Mouse (Mus musculus) embryonic facial prominence, embryonic 14.5 days (tissue): ENCODE results near the gene Ifitm7. TPM values are rescaled to one million over a fixed set of nuclear protein-coding genes. Genes with fewer than 3 reads are reported as not detected.

Experiments
- ATAC-seq: fragments of 200-750 bp; cut with Nextera tagmentation; 2 replicates; pipeline ENCODE4 v1.8.0; 2017; ENCODE audit warnings: low read depth, moderate number of reproducible peaks, moderate TSS enrichment
- DNase-seq: peaks from one replicate; pipeline ENCODE4 v3.0.0-alpha.2; 2015; ENCODE audit warnings: low spot score
- H3K27ac ChIP-seq: fragments of 300-500 bp; sonication (generic); replicated peaks from 2 replicates; pipeline ENCODE4 v1.5.1; 2014; ENCODE audit warnings: low read depth, mild to moderate bottlenecking, low read length, moderate library complexity
- H3K27me3 ChIP-seq: fragments of 300-500 bp; sonication (generic); replicated peaks from 2 replicates; pipeline ENCODE4 v1.6.1; 2014; ENCODE audit warnings: low read length; ENCODE audit not compliant: control insufficient read depth, insufficient read depth
- H3K36me3 ChIP-seq: fragments of 300-500 bp; sonication (generic); 2 replicates; pipeline ENCODE4 v1.6.1; 2014; ENCODE audit warnings: low read length, mixed read lengths; ENCODE audit not compliant: control insufficient read depth, insufficient read depth
- H3K4me1 ChIP-seq: fragments of 300-500 bp; sonication (generic); 2 replicates; pipeline ENCODE4 v1.6.1; 2014; ENCODE audit warnings: antibody characterized with exemption, low read length; ENCODE audit not compliant: control insufficient read depth, insufficient read depth
- H3K4me2 ChIP-seq: fragments of 300-500 bp; sonication (generic); 2 replicates; pipeline ENCODE4 v1.6.1; 2014; ENCODE audit warnings: low read depth, mild to moderate bottlenecking, low read length, moderate library complexity, mixed read lengths
- H3K4me3 ChIP-seq: fragments of 300-500 bp; sonication (generic); 2 replicates; pipeline ENCODE4 v1.5.1; 2014; ENCODE audit warnings: low read depth, mild to moderate bottlenecking, low read length
- H3K9ac ChIP-seq: fragments of 300-500 bp; sonication (generic); 2 replicates; pipeline ENCODE4 v1.6.1; 2014; ENCODE audit warnings: low read depth, mild to moderate bottlenecking, low read length, moderate library complexity, mixed read lengths
- H3K9me3 ChIP-seq: fragments of 300-500 bp; sonication (generic); 2 replicates; pipeline ENCODE4 v1.6.1; 2016; ENCODE audit warnings: low read length; ENCODE audit not compliant: control insufficient read depth
- WGBS: fragments of 180-500 bp; shearing (Covaris S2); extraction: QIAGEN DNeasy Blood & Tissue Kit; methylation state at CpG from one replicate; pipeline ENCODE4 v1.1.7; 2014; 5-methylcytosine and 5-hydroxymethylcytosine counted together
- polyA plus RNA-seq: library from polyadenylated mRNA; unstranded; fragments of >200 nt; fragmentation: Nextera tagmentation; extraction: Ambion mirVana; gene quantifications from 2 replicates; pipeline ENCODE4 v1.2.1, GENCODE M21; 2014

The Ifitm7 gene
- polyA plus RNA-seq, 1 experiment from 2014 or later: not detected

DNA sequence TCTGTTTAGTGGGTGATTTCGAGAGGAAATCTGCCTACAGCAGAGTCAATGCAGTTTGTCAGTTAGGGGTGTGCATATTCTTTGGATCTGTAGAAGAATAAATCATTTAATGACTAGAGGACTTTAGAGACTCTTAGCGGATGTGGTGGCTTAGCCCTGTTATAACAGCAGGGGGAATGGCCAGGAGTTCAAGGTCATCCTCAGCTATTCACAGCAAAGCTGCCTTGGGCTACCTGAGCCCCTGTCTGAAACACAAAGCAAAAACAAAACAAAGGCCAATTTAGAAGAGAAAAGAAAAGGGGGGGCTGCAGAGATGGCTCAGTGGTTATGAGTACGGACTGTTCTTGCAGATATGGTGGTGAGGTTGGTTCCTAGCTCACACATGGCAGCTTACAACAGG, 35.4 kb downstream of the Ifitm7 start:
- H3K27ac ChIP-seq: no peak overlapping the region

DNA sequence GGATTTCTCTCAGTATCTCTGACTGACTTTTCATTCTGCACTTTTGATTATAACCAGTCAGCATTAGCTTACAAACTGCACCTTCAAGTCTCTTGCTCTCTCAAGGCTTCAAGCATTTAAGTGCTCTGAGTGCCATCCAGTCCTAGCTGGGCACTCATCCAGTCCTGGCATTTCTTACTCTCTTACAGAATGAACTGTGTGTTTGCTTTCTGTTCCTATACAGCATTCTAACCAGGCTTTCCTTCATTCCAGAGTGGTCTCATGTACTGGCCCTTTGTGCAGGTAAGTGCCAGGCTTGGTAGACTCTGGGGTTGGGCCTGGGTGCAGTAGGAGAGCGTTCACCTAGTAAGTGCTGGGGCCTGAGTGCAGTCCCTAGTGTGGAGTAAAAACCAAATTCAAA, 40.4 kb downstream of the Ifitm7 start:
- H3K4me3 ChIP-seq: no peak overlapping the region
- DNase-seq (no peak), ATAC-seq (no peak)
- no peak overlapping the region for H3K4me2 ChIP-seq
- 85% methylated on average over 1 of the region's 1 CpGs for WGBS
- H3K9me3 ChIP-seq: no peaks in the 10 kb centered on the region
- H3K27ac ChIP-seq: no peak overlapping the region
- no peak overlapping the region for H3K9ac ChIP-seq
- peaks cover 11% of the 10 kb centered on the region; the same call in 1 of the 2 replicates for H3K4me1 ChIP-seq
- no peaks in the 10 kb centered on the region for H3K27me3 ChIP-seq
- H3K36me3 ChIP-seq: no peaks in the 10 kb centered on the region

More for the DNA sequence above, 35.4 kb downstream of the Ifitm7 start:
- H3K4me3 ChIP-seq: no peak overlapping the region
- WGBS: 71% methylated on average over 3 of the region's 3 CpGs
- no peak overlapping the region for H3K4me2 ChIP-seq
- no peaks in the 10 kb centered on the region for H3K36me3 ChIP-seq
- no peaks in the 10 kb centered on the region for H3K27me3 ChIP-seq
- H3K9ac ChIP-seq: no peak overlapping the region
- H3K4me1 ChIP-seq: no peaks in the 10 kb centered on the region
- no peaks in the 10 kb centered on the region for H3K9me3 ChIP-seq
- ATAC-seq (no peak), DNase-seq (no peak)

DNA sequence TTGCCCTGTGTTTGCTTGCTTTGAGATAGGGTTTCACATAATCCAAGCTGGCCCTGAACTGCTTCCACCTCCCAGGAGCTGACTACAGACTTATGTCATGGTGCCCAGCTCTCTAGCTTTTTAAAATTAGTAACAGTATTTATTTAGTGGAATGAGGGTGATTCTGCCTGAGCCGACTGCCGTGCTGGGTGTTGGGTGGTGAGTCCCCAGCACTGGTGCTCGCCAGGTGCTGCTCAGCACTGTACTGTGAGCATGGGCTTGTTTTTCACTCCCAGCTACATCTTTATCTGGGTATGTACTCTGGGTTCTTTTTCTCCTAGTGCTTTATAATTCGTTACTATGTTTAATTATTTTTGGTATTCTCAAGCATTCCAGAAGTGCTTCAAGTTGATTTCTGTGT, 41.5 kb downstream of the Ifitm7 start:
- Histone ChIP-seq H3K9ac (no peak overlapping the region), H3K4me2 (no peak overlapping the region), H3K27me3 (no peaks in the 10 kb centered on the region), H3K27ac (peak overlapping the region; percentile 21; the same call in 1 of the 2 replicates), H3K4me3 (no peak overlapping the region), H3K9me3 (no peaks in the 10 kb centered on the region), H3K36me3 (no peaks in the 10 kb centered on the region), H3K4me1 (peaks cover 11% of the 10 kb centered on the region; the same call in 1 of the 2 replicates)
- ATAC-seq (peak; percentile 36; the same call in 1 of the 2 replicates), DNase-seq (peak; percentile 66)
- 54% methylated on average over 4 of the region's 4 CpGs for WGBS

DNA sequence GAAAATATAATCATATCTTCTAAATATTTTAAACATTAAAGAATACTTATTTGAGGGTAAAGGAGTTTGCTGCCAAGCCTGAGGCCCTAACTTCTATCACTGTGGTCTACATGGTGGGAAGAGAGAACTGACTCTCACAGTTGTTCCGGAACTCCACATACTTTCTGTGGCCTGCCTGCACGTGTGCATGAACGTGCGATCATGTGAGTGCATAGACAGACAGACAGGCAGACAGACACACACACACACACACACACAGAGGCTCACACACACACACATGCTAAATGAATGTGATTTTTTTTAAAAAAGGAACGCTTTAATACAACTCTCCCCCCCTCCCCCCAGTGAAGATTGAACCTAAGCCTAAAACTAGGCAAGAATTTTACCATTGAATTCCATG, 41.9 kb downstream of the Ifitm7 start:
- Histone ChIP-seq H3K36me3 (no peaks in the 10 kb centered on the region), H3K4me2 (no peak overlapping the region), H3K27ac (peak overlapping the region; percentile 21; the same call in 1 of the 2 replicates), H3K9me3 (no peaks in the 10 kb centered on the region), H3K4me1 (peaks cover 11% of the 10 kb centered on the region; the same call in 1 of the 2 replicates), H3K27me3 (no peaks in the 10 kb centered on the region), H3K9ac (no peak overlapping the region), H3K4me3 (no peak overlapping the region)
- WGBS: 61% methylated on average over 5 of the region's 5 CpGs
- DNase-seq (peak; percentile 33), ATAC-seq (peak; percentile 42)

DNA sequence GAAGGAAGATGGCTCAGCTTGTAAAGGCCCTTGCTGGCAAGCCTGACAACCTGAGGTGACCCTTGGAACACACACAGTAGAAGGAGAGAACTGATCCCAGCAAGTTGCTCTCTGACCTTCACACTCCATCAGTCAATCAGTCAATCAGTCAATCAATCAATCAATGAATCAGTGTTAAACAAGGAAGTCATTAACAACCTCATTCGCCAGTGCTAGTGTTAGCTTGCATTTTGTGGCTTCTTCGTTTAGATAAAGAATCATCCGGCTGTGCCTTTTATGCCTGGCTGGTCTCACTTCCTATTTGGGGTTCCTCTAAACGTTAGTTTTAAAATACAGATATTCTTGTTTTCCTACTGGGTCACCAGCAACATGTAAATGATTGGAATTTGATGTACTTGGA, 42.5 kb downstream of the Ifitm7 start:
- 29% methylated on average over 4 of the region's 4 CpGs for WGBS

DNA sequence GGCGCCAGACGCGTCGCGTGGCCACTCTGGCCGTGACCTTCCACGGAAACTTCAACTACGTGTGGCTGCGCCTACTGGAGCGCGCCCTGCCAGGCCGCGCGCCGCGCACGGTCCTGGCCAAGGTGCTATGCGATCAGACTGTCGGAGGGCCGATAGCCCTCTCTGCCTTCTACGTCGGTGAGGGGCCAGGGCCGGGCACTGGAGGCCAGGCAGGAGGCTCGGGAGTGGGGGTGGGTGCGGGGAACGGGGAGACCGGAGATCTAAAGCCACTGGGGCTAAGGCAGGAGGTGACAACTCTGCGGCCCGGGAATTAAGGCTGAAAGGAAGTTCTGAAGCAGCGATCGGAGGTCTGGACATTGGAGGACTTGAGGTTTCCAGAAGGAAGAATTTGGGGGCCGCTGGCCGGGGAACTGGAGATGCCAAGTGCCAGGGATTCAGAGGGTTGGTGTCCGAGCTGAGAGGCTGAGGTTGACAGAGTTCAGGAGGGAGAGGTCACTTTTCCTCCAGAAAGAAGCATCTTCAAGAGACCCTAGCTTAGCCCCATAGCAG, 45.8 kb downstream of the Ifitm7 start:
- DNase-seq (no peak), ATAC-seq (peak; percentile 72)
- Histone ChIP-seq H3K36me3 (no peaks in the 10 kb centered on the region), H3K4me1 (peaks cover 11% of the 10 kb centered on the region; the same call in 1 of the 2 replicates), H3K4me3 (peak overlapping the region; percentile 51), H3K9me3 (no peaks in the 10 kb centered on the region), H3K9ac (peak overlapping the region; percentile 66), H3K27me3 (no peaks in the 10 kb centered on the region), H3K27ac (no peak overlapping the region), H3K4me2 (peak overlapping the region; percentile 88)
- WGBS: 5% methylated on average over 20 of the region's 34 CpGs

More for the DNA sequence above, 42.5 kb downstream of the Ifitm7 start:
- no peak for ATAC-seq
- no peak overlapping the region for H3K4me3 ChIP-seq
- no peak overlapping the region for H3K9ac ChIP-seq
- no peak overlapping the region for H3K27ac ChIP-seq
- H3K36me3 ChIP-seq: no peaks in the 10 kb centered on the region
- no peaks in the 10 kb centered on the region for H3K9me3 ChIP-seq
- peaks cover 11% of the 10 kb centered on the region; the same call in 1 of the 2 replicates for H3K4me1 ChIP-seq
- no peak overlapping the region for H3K4me2 ChIP-seq
- DNase-seq: no peak
- no peaks in the 10 kb centered on the region for H3K27me3 ChIP-seq

DNA sequence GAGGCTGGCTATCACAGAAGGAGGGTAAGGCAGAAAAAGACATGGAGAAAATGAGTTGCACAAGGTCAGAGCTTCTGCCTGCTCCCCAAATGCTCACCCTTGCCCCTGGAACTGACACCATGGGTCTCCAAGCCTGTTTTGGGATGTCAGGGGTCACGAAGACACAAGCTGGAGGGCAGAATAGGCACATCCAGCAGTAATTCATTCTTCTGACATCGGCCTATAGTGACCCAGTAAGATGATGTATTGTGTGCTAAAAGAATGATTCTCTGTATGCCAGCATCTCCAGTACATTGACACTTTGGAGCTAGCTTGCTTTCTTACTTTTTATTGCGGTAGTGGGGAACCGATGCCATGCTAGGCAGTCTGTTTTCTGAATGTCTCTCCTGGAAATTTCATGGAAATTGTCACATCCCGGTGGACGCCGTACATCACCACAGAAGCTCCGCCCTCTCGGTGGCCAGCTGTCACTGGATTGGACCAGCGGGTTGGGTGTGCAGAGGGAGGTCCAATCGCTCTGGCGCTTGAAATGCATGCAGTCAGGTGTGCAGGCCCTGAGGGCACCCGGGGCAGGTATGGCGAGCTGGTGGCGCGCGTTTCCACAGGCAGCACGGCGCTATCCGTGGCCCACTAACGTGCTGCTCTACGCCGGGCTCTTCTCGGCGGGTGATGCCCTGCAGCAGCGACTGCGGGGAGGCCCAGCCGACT, 46.4 kb downstream of the Ifitm7 start:
- ATAC-seq: peak; percentile 95
- H3K4me1 ChIP-seq: peaks cover 10% of the 10 kb centered on the region; the same call in 1 of the 2 replicates
- H3K4me3 ChIP-seq: peak overlapping the region; percentile 51
- peak overlapping the region; percentile 88 for H3K4me2 ChIP-seq
- WGBS: 4% methylated on average over 17 of the region's 28 CpGs
- no peak overlapping the region for H3K27ac ChIP-seq
- peak; percentile 86 for DNase-seq
- H3K9me3 ChIP-seq: no peaks in the 10 kb centered on the region
- no peaks in the 10 kb centered on the region for H3K36me3 ChIP-seq
- peak overlapping the region; percentile 66 for H3K9ac ChIP-seq
- H3K27me3 ChIP-seq: no peaks in the 10 kb centered on the region
